Mouse (Mus musculus) ES-E14 (cell line): ENCODE measurements at regions not wholly inside any gene's neighbourhood (a gene's known extent, or its start where the extent isn't known, plus 50 kb on each side); places are given as distances from the start of the nearest gene placed in this dataset.

Experiments
- ZC3H11A ChIP-seq: IDR thresholded peaks from 2 replicates; pipeline ENCODE4 v1.6.1; 2012; ENCODE audit warnings: low read depth, mild to moderate bottlenecking, inconsistent platforms, low read length, borderline replicate concordance
- ZNF384 ChIP-seq: IDR thresholded peaks from 2 replicates; pipeline ENCODE4 v1.6.1; 2012; ENCODE audit warnings: low read depth, low read length, inconsistent platforms

DNA sequence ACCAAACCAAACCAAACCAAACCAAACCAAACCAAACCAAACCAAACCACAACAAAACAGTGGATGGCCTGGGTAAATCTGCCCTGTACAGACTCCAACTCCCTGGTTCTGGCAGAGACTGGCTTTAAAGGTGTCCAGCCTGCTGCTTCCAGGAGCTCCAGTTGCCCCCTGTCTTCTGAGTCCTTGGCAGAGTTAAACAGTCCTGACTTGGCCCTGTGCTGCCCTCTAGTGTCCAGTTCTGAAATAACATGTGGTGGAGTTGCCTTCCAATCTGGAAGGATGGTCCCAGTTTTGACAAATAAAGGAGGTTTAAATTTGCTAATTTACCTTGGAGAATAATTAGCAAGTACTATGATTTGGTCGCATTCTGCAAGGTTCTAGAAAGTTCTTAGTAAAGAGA is 202.0 kb downstream of the Rgs3 start:
- TF ChIP-seq ZC3H11A (0 out of 2 replicates have a peak, but pooled peaks have one; percentile 64), ZNF384 (no peak)
